In genomic region chr12:21207422-21207821, GRCm38 (mm10) we compare ENCODE assay signal across 26 mouse cellular contexts.
"Had no signal": no experiment of that assay in that cellular context is flagged by ENCODE, and none has a peak within 500 bp of the region (broad histone marks: within the 10 kb centered on the region; RNA-seq: fewer than 3 reads in every experiment).

No protein-coding gene starts in this region.

- H3K4me1 ChIP-seq: limb, embryonic 10.5 days had no signal

- H3K27me3 ChIP-seq: heart, embryonic 12.5 days; hindbrain, embryonic 12.5 days; intestine, embryonic 15.5 days; limb, embryonic 12.5 days; liver, embryonic 13.5 days; liver, embryonic 15.5 days had no signal

- H3K4me3 ChIP-seq: heart, embryonic 10.5 days; heart, embryonic 12.5 days; hindbrain, embryonic 10.5 days; hindbrain, embryonic 12.5 days; intestine, embryonic 15.5 days; layer of hippocampus, adult 2 months; left cerebral cortex, adult 2 months; limb, embryonic 10.5 days; limb, embryonic 12.5 days; liver, embryonic 13.5 days; liver, embryonic 15.5 days had no signal

- ATAC-seq: hindbrain, embryonic 16.5 days; inflammation-experienced regulatory T-cells, adult 6 months; intestine, embryonic 15.5 days; intestine, postnatal 0 days had no signal

- DNase-seq: gastrocnemius, postnatal 10 days; gastrocnemius, postnatal 25 days; heart, adult 18-20 months; heart, postnatal 10 days; heart, postnatal 4 days; kidney, adult 18-20 months; kidney, adult 8-10 months; kidney, postnatal 10 days; kidney, postnatal 25 days; kidney, postnatal 4 days; layer of hippocampus, postnatal 36 days; liver; liver, embryonic 13.5 days had no signal

- H3K9me3 ChIP-seq: heart, embryonic 10.5 days; heart, embryonic 12.5 days; hindbrain, embryonic 10.5 days; hindbrain, embryonic 12.5 days; intestine, embryonic 15.5 days; limb, embryonic 10.5 days; limb, embryonic 12.5 days; liver, embryonic 13.5 days; liver, embryonic 15.5 days had no signal

- H3K36me3 ChIP-seq: liver, embryonic 15.5 days had no signal
